Mouse (Mus musculus) hematopoietic stem cell, adult 5-6 weeks (primary cell): ENCODE measurements around the gene Ntm. TPM values are rescaled to one million over a fixed set of nuclear protein-coding genes. Genes with fewer than 3 reads are reported as not detected.
A peak's percentile ranks its signal among the peaks of the same experiment; 100 is the strongest.

Experiments used
- ATAC-seq, 2 experiments: fragments of 125-278 bp in 1 of 2; replicated peaks in 1 of 2; 2 replicates each; pipeline ENCODE4 v1.8.0; 2016 to 2017; ENCODE audit warnings: inconsistent platforms in 2 of 2, mild to moderate bottlenecking in 2 of 2, moderate number of reproducible peaks in 2 of 2, low read depth in 1 of 2, moderate TSS enrichment in 1 of 2; ENCODE audit not compliant: low FRiP score in 2 of 2, poor library complexity in 2 of 2, severe bottlenecking in 2 of 2, insufficient read depth in 1 of 2, low TSS enrichment in 1 of 2
- total RNA-seq: library from RNA; stranded (forward); fragments of 172-1452, 232-1000 nt; gene quantifications from 2 replicates; pipeline ENCODE4 v1.2.3, GENCODE M21; 2017

Ntm gene
- total RNA-seq, 1 experiment from 2014 or later, result not detected

- no peak for ATAC-seq
These were observed 224.0 kb downstream of the Ntm start for GRCm38 (mm10) chr9:29738835-29739526.

- no peak for ATAC-seq
These were observed 226.9 kb downstream of the Ntm start for GRCm38 (mm10) chr9:29736031-29736430.

DNA sequence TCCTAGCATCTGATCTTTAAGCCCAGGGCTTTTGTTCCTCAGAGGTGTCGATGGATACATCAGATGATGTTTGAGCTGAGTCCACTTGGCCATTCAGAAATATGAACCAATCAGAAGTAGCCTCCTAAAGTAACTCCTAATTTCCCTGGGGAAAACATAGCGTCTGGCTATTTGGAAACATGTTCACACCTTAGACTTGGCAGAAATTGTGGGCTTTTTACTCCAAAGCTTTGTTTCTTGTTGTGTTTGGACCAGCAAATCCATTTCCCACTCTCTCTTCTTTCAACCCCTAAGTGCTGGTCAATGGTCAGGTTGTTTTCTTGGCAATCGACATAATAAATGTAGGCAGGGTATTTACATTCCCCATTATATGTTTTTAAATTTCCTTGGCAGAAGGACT is 230.0 kb downstream of the Ntm start:
- ATAC-seq, result no peak

- no peak for ATAC-seq
These were observed 231.3 kb downstream of the Ntm start for GRCm38 (mm10) chr9:29731672-29732071.

DNA sequence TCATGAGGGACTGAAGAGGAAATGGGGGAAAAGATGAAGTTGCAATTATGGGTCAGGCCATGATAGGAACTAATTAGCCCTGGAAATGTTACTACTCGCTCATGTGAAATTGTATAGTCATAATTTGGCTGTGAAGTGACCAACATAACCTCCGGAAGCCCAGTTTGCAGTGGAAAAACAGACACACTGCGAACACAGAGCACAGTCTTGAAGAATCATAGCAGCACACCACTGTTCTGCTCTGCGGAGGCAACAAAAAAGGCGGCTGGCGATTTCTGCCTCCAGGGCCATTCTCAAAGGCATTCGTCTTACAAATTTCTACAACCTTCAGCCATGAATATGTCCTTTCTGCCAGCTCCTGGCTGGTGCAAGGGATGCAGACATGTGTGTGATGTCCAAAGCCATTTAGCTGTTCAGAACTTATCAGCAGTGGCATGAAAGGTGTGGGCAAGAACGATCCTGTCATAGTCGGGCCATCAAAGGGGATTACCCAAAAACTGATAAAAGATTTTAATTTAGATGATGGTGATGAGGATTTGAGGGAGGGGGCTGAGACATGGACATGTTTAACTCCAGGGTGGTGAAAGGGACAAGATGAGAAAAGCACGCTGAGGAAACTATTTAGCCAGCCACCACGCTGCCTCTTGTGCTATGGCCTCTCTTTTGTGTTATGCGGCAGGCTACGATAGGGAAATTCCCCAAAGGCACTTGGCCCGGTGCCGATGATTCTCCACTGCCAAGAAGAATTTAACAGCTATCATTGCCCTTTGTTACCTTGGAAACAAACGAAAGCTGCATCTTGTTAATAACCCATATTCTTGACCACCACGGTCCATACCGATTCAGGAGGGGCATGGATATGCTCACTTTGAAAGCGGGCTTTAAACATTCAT is 235.2 kb downstream of the Ntm start:
- no peak for ATAC-seq

DNA sequence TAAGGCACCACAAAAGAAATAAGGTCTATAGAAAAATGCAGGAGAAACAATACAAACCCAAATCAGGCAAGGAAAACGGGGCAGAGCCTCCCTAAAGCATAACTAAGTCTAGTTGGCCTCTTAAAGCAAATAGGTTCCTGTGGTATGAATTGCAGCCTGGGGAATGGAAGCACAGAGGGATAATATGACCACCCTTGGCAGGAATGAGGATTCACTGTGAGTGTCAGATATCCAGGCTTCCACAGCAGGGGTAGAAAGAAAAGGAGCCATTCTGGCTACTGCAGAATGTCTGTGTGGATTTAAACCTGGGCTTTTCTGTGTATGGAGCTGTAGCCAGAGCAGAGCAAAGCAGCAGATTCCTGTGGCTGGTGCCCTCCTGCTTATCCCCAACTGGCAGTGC is 241.5 kb downstream of the Ntm start:
- no peak for ATAC-seq

DNA sequence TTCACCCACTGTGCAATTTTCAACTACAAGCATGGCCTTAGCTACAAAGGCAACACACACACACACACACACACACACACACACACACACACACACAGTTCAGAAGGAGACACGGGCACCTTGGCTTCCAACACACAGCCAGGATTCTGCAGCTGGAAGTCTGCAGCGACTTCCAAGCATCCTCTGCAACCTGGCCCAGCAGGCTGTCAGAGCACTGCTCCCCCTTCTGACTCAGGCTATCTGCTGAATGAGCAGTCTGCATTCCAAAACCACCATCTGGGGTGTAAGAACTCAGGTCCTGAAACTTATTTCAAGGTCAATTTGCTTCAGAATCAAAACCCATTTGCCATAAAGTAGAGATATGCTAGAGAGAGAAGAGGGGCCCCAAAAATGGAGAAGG is 246.1 kb downstream of the Ntm start:
- no peak for ATAC-seq

DNA sequence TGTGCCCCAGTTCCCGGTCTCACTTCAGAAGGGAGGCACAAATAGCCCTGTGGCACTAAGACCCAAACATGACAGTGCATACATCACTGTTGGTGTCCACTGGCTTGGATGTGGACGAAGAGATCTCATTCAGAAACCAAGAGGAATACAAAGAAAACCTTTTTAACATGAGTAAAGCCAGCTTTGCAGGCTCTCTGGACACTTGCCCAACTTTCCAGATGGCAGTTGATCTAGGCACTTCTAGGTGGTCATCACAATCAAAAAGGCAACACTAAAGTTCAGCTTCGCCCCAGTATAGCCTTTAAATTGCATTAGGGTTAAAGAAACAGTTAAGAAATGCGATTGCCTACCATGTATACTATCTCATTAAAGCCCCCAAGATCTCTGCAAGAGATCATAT is 264.7 kb downstream of the Ntm start:
- ATAC-seq, result no peak

- ATAC-seq, result no peak
These were observed 268.8 kb downstream of the Ntm start for GRCm38 (mm10) chr9:29694151-29694550.

DNA sequence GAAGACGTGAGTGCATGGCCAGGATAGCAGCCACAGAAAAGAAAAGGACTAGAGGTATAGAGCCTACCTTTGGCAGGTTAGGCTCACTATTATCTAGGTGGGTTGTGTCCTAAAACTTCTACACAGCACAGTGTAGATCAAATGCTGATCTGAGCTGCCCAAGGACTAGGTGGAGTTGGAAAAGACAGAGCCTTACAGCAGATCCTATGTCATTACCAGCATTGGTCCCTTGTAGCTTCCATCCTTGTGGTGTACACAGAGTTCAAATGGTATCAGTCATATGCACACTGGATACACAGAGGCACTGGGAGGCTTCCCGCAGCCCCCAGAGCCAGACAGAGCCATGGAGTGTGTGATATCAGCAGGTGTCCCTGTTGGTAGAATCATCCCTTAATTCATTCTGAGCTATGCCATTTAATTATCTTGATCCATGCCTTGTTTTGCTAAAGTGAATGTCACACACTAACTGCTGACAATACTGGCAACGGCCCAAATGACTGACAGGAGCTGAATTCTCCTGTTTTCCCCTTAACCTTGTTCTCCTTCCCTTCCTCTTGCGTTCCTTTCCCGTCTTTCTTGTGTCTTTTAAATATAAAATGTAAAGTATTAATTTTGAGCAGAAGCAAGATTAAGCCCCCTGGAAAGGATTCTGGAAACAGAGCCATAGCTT is 271.6 kb downstream of the Ntm start:
- no peak for ATAC-seq

DNA sequence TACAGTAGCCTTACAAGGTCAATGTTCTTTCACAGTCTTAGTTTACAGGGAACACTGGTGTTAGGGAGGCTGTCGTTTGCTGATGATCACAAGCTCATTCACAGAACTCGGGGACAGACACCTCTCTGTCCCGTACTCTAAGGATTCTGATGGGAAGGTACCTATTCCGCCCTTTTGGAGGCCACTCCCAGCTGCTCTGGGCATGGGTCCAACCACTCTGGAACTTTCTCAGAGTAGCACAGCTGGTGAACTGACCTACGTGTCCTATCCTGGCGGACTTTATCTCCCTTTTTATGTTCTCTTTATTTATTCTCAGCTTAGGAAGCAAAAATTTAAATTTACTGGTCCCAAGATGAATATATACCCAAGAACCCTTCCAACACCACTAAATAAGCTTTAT is 280.7 kb downstream of the Ntm start:
- no peak for ATAC-seq

DNA sequence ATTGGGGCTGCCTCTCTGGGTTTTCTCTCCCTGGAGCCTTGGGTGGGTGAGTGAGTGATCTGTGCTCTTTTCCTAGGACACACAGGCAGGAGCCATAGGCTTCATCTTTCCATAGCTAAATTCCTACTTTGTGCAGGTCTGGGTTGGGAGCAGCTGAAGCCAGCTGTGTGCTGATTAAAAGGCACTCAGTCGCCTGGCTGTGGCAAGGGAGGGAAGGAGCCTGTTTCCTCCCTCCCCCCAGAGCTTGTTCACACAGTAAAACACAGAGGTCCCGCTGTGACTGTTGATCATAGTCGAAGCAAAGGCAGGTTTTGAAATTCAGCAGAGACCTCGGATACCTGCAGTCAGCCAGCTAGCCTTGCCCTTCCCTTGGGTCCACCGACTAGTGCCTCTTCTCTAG is 282.3 kb downstream of the Ntm start:
- no peak for ATAC-seq

DNA sequence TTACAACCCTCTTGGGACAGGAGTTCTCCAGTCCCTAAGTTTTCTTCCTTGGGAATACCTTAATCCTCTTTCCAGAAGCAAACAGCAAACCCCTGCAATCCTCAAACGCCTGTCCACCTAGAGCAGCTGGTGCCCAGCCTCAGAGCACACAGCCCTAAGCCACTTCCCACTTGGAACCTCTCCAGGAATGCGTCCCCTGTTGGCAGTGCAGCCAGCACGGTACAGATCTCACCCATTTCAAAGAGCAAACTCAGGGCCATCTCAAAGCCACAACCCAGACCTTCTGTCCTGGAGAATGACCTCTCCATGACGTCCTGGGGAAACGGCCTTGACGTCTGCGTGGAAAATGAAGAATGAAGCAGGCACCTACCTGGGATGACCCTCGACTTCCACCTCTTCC is 289.0 kb downstream of the Ntm start:
- peak in 1 of 2 experiments; percentile 37; a peak in 2 of 4 replicates for ATAC-seq

DNA sequence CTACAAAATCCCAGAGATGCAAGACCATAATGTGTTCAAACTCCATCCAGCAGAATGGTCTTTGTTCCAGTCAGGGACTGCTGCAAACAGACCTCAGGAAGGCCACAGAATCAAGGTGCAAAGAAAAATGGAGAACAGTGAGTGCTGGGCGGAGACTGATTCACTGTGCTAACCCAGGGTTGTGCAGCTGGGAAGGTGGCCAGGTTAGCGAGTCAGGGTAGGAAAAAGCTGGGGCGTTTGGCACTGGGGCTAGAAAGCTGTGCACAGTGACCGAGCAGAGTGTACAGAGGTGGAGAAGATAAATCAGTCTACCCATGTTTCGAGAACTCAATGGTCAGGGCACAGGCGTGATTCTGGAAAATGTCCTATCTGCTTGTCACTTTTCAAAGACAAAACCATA is 291.1 kb downstream of the Ntm start:
- ATAC-seq, result no peak

- no peak for ATAC-seq
These were observed 299.7 kb downstream of the Ntm start for GRCm38 (mm10) chr9:29663286-29663685.

DNA sequence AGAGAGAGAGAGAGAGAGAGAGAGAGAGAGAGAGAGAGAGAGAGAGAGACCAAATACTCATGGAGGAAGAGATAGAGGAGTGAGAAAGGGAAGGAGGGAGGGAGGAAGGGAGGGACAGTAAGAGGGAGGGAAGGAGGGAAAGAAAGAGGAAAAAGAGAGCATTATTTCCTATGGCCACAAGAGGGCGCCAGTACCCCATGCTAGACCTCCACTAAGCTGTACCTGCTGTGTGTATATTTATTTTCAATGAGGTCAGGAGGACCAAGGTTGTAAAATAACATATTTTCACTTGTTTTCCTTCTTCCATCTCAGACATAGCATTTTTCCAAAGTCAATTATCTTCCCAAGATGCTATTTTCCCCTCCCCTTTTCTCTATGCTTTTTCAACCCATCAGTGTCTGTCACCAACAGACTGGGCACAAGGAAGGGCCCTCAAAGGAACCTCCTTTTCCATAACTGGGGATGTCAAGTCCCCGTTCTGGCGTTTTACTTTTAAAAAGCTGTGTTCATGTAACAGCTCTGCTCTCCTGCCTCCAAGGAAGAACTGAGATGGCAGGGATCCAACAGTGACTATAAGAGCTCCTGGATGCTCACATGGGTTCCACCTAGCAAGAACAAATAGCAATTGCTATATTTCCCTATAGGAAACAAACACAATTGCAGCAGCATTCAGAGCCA is 301.3 kb downstream of the Ntm start:
- peak; percentile 64 to 91 for ATAC-seq

GRCm38 (mm10) chr9:29660059-29660613 is 302.8 kb downstream of the Ntm start:
- ATAC-seq, result no peak
